Mouse (Mus musculus): ENCODE data around the gene Atg5.

DNA sequence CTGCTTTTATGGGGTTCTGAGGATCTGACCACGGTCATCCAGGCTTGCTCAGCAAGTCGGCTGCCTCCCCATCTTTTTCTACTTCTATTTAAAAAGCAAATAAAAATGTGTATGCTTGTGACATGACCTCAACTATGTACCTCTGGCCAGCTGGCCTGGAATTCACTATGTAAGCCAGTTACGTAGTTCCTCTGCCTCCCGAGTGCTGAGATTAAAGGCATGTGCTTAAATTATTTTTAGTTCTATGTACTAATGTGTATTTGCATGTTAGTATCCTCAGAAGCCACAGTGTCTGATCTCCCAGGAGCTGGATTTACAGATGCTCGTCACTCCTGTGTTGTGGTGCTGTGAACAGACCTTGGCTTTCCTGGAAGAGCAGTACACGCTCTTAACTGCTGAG, 41.1 kb downstream of the Atg5 start:
- no peak for TF ChIP-seq POLR2A (IDR thresholded peaks at IDR 0.05; ENCODE audit: control insufficient read depth, extremely low read depth, insufficient read depth, low read length, poor library complexity)
- no peak for TF ChIP-seq CTCF (IDR thresholded peaks at IDR 0.05; ENCODE audit: borderline replicate concordance, control insufficient read depth, extremely low read depth, insufficient read depth, low read length, poor library complexity)

Data from thymus, adult 2 months (tissue).